Mouse (Mus musculus): ENCODE results near the gene Shc2. TPM values are rescaled to one million over a fixed set of nuclear protein-coding genes. Genes with fewer than 3 reads are reported as not detected.

Shc2 gene
- total and polyA plus RNA-seq, 2 experiments from 2014 or later: 16.9 to 54.7 TPM

DNA sequence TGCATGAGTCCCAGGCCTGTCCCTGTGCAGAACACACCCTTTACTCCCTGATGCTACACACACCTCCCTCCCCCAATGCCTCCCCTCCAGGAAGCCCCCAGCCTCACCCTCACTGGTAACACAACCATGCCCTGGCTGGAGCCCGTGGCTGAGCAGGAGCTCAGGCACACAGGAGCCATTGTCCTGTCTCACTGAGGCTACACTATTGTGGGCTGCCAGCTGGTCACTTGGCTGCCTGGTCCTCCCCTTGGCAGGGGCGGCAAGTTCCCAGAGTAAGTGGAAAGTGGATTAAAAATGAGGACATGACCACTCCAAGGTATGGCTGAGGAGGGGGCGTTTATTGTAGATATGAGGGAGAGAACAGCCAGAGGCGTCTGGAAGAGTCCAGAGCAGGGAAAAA, 31.2 kb downstream of the Shc2 start:
- H3K4me1 ChIP-seq (ENCODE audit: insufficient read depth): no peaks in the 10 kb centered on the region
- H3K36me3 ChIP-seq (ENCODE audit: insufficient read depth): no peaks in the 10 kb centered on the region
- no peak for TF ChIP-seq CTCF (IDR thresholded peaks at IDR 0.05; ENCODE audit: low read depth)
- H3K27me3 ChIP-seq (ENCODE audit: insufficient read depth, low read length): no peaks in the 10 kb centered on the region
- peak; percentile 54 for ATAC-seq
- H3K9me3 ChIP-seq (ENCODE audit: low read length): no peaks in the 10 kb centered on the region
- no peak overlapping the region for H3K4me2 ChIP-seq (ENCODE audit: low read depth)
- no peak overlapping the region for H3K27ac ChIP-seq (ENCODE audit: low read depth, low read length)
- WGBS: 48% methylated on average over 4 of the region's 4 CpGs
- H3K9ac ChIP-seq: no peak overlapping the region
- no peak for DNase-seq
- H3K4me3 ChIP-seq (ENCODE audit: low read depth, low read length): no peak overlapping the region

DNA sequence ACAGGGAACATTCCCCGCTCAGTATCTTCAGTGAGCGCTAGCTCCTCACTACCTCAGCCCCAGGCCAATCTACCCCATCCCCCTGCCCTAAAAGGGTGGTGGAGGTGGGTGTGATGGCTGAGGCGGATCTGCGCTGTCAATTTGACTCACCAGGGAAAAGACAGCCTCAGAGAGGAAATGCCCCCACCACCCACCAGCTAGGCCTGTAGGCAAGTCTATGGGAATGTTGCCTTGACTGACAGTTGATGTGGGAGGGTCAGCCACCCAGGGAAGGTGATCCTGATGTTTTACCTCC, 39.8 kb downstream of the Shc2 start:
- WGBS: 76% methylated on average over 4 of the region's 4 CpGs
- H3K9me3 ChIP-seq (ENCODE audit: low read length): no peaks in the 10 kb centered on the region
- H3K27ac ChIP-seq (ENCODE audit: low read depth, low read length): no peak overlapping the region
- no peaks in the 10 kb centered on the region for H3K36me3 ChIP-seq (ENCODE audit: insufficient read depth)
- peaks cover 8% of the 10 kb centered on the region for H3K27me3 ChIP-seq (ENCODE audit: insufficient read depth, low read length)
- H3K4me3 ChIP-seq (ENCODE audit: low read depth, low read length): no peak overlapping the region
- no peak overlapping the region for H3K4me2 ChIP-seq (ENCODE audit: low read depth)
- H3K4me1 ChIP-seq (ENCODE audit: insufficient read depth): peaks cover 3% of the 10 kb centered on the region; the same call in 1 of the 2 replicates
- H3K9ac ChIP-seq: no peak overlapping the region
- DNase-seq: no peak
- TF ChIP-seq CTCF (IDR thresholded peaks at IDR 0.05; ENCODE audit: low read depth): no peak
- no peak for ATAC-seq

DNA sequence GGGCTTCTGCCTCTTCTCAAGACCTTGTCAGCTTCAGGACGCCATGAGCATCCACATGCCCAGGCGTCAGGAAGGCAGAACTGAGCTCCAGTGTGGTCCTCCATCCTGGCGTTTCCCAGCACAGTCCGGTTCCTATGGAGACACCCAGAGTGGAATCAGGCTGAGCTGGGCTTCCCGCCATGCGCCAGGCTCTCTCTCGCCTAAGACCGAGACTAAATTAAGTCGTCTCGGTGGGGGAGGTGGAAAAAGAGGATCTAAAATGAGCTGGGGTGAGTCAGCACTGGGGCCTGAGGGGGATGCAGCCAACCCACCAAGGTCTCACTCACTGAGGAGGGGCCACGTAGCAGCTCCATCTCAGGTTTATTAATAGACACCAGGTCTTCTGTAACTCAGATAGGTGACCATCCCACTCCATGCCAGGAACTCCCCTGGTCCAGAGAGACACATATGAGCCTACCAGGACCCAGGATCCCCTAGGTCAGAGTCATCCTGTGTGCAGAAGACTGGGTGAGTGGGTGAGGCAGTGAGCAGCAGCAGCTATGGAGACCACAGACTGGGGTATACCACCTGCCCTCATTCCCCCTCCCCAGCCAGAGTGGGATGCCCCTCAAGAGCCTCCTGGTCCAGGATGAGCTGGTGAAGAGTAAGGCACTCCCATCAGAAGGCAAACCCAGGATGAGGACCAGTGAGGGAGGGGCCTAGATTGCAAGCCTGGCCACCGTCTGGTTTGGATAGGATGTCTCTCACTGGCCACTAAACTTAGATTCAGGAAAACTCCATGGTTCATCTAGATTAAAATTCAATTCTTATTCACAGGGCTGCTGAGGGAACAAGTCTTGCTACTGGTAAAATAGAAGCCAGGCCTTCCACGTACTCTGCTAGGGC, 40.4 kb downstream of the Shc2 start:
- peaks cover 3% of the 10 kb centered on the region; the same call in 1 of the 2 replicates for H3K4me1 ChIP-seq (ENCODE audit: insufficient read depth)
- no peak for TF ChIP-seq CTCF (IDR thresholded peaks at IDR 0.05; ENCODE audit: low read depth)
- H3K27me3 ChIP-seq (ENCODE audit: insufficient read depth, low read length): peaks cover 8% of the 10 kb centered on the region
- H3K27ac ChIP-seq (ENCODE audit: low read depth, low read length): no peak overlapping the region
- H3K9ac ChIP-seq: no peak overlapping the region
- no peak overlapping the region for H3K4me3 ChIP-seq (ENCODE audit: low read depth, low read length)
- WGBS: 26% methylated on average over 13 of the region's 13 CpGs
- no peaks in the 10 kb centered on the region for H3K9me3 ChIP-seq (ENCODE audit: low read length)
- ATAC-seq: peak; percentile 78
- no peaks in the 10 kb centered on the region for H3K36me3 ChIP-seq (ENCODE audit: insufficient read depth)
- H3K4me2 ChIP-seq (ENCODE audit: low read depth): no peak overlapping the region
- DNase-seq: peak; percentile 69

DNA sequence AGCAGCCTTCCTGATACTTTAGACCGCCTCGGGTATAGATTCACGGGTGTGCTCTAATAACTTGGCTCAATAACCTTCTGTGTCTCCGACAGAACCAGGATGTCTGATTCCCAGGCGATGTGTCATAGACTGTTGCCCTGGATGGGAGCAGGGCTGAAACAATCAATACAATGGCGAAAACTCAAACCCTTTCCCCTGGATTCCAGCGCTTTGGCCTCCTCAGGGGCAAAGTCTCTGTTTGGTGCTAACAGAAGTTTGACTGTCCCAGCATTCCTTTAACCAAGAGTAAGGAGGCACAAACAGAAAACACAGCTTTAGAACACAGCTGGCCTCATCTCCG, 42.2 kb downstream of the Shc2 start:
- H3K27ac ChIP-seq (ENCODE audit: low read depth, low read length): no peak overlapping the region
- TF ChIP-seq CTCF (IDR thresholded peaks at IDR 0.05; ENCODE audit: low read depth): no peak
- DNase-seq (no peak), ATAC-seq (peak; percentile 14; the same call in 1 of the 2 replicates)
- WGBS: 54% methylated on average over 8 of the region's 8 CpGs
- no peaks in the 10 kb centered on the region for H3K9me3 ChIP-seq (ENCODE audit: low read length)
- H3K4me3 ChIP-seq (ENCODE audit: low read depth, low read length): no peak overlapping the region
- no peak overlapping the region for H3K4me2 ChIP-seq (ENCODE audit: low read depth)
- H3K27me3 ChIP-seq (ENCODE audit: insufficient read depth, low read length): peaks cover 8% of the 10 kb centered on the region
- H3K4me1 ChIP-seq (ENCODE audit: insufficient read depth): peaks cover 3% of the 10 kb centered on the region; the same call in 1 of the 2 replicates
- H3K9ac ChIP-seq: no peak overlapping the region
- no peaks in the 10 kb centered on the region for H3K36me3 ChIP-seq (ENCODE audit: insufficient read depth)

DNA sequence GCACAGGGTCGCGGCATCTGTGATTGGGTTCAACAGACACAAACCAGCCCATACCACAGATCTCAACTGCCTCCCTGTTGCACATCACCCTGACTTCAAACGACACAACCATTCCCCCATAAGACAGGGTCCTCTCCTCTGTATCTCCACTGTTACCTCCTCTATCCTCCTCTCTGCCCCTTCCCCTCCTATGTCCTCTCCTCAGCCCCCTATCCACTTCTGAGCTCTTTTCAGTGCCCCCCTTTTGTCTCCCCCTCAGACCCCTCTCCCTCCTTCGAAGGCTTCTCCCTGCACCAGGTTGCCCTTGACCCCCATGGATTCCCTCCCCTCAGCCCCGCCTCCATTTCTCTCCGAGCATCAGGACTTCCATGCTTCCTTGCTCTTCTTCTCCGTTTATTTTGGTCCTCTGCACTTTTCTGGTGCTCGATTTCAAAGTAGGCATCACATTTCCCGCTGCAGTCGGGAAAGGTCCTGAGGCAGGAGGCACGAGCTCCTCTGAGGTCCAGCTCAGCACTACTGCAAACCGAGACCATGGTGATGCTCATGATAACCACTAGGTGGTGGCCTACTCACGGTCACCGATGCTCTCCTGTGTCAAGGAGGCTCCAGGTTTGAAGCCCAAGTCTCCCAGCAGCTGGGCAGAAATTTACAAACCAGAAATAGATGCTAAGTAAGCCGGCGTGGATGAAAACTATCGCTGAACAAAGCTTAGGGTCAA, 42.7 kb downstream of the Shc2 start:
- DNase-seq (peak; percentile 88), ATAC-seq (peak; percentile 92)
- Histone ChIP-seq H3K4me2 (ENCODE audit: low read depth) (no peak overlapping the region), H3K4me1 (ENCODE audit: insufficient read depth) (peaks cover 3% of the 10 kb centered on the region; the same call in 1 of the 2 replicates), H3K4me3 (ENCODE audit: low read depth, low read length) (no peak overlapping the region), H3K9me3 (ENCODE audit: low read length) (no peaks in the 10 kb centered on the region), H3K36me3 (ENCODE audit: insufficient read depth) (no peaks in the 10 kb centered on the region), H3K27me3 (ENCODE audit: insufficient read depth, low read length) (peaks cover 8% of the 10 kb centered on the region), H3K27ac (ENCODE audit: low read depth, low read length) (no peak overlapping the region), H3K9ac (no peak overlapping the region)
- peak; percentile 95 for TF ChIP-seq CTCF (IDR thresholded peaks at IDR 0.05; ENCODE audit: low read depth)
- WGBS: 20% methylated on average over 17 of the region's 17 CpGs

DNA sequence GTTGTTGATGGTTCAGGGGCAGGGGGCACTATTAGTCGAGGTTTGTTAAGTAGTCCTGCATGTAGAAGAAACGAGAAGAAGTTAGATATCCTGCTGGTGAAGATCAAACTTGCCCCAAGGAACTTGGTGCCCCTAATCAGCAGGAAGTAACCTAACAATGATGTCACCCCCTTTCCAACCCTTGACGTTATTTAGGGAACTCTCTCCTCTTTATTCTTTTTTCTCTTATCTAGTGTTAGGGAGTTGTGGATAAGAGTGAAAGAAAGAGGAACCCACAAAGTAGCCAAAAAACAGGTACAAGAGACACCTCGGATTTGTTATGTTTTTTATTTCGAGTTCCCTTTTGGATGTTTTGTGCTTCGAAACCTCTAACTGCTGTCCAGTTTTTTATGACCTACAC, 43.6 kb downstream of the Shc2 start:
- peaks cover 3% of the 10 kb centered on the region; the same call in 1 of the 2 replicates for H3K4me1 ChIP-seq (ENCODE audit: insufficient read depth)
- DNase-seq: no peak
- H3K9ac ChIP-seq: no peak overlapping the region
- ATAC-seq: no peak
- no peaks in the 10 kb centered on the region for H3K9me3 ChIP-seq (ENCODE audit: low read length)
- no peak overlapping the region for H3K4me3 ChIP-seq (ENCODE audit: low read depth, low read length)
- no peak overlapping the region for H3K4me2 ChIP-seq (ENCODE audit: low read depth)
- H3K27ac ChIP-seq (ENCODE audit: low read depth, low read length): no peak overlapping the region
- whole genome bisulfite sequencing: 54% methylated on average over 6 of the region's 6 CpGs
- H3K27me3 ChIP-seq (ENCODE audit: insufficient read depth, low read length): peaks cover 8% of the 10 kb centered on the region
- H3K36me3 ChIP-seq (ENCODE audit: insufficient read depth): no peaks in the 10 kb centered on the region
- no peak for TF ChIP-seq CTCF (IDR thresholded peaks at IDR 0.05; ENCODE audit: low read depth)

DNA sequence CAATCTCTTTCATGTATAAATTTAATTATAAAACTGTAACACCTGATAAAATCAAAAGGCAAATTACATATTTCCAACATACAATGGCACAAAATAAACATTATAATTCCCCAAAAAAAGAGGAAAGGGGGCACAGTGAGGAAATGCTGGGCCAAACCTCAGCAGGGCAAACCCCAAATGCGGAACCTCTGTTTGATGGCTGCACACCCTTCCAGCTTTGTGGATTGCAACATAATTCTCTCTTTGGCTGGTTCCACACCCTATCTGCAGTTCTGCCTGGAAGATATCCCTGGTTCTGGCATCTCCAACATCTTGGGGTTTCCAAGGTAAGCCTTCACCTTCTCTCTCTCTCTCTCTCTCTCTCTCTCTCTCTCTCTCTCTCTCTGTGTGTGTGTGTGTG, 47.0 kb downstream of the Shc2 start:
- H3K27ac ChIP-seq (ENCODE audit: low read depth, low read length): no peak overlapping the region
- no peak overlapping the region for H3K4me3 ChIP-seq (ENCODE audit: low read depth, low read length)

More for the DNA sequence above, 47.0 kb downstream of the Shc2 start:
- peaks cover 8% of the 10 kb centered on the region for H3K27me3 ChIP-seq (ENCODE audit: insufficient read depth, low read length)
- ATAC-seq: no peak
- TF ChIP-seq CTCF (IDR thresholded peaks at IDR 0.05; ENCODE audit: low read depth): no peak
- H3K9ac ChIP-seq: no peak overlapping the region
- H3K36me3 ChIP-seq (ENCODE audit: insufficient read depth): no peaks in the 10 kb centered on the region
- no peak for DNase-seq
- H3K9me3 ChIP-seq (ENCODE audit: low read length): no peaks in the 10 kb centered on the region
- no peak overlapping the region for H3K4me2 ChIP-seq (ENCODE audit: low read depth)
- 92% methylated on average over 1 of the region's 1 CpGs for WGBS
- no peaks in the 10 kb centered on the region for H3K4me1 ChIP-seq (ENCODE audit: insufficient read depth)

All from forebrain, postnatal 0 days (tissue).